Mouse (Mus musculus) common myeloid progenitor, adult 5-6 weeks (primary cell): Measurements from ENCODE around the gene Haghl. TPM values are rescaled to one million over a fixed set of nuclear protein-coding genes. Genes with fewer than 3 reads are reported as not detected.
A peak's percentile ranks its signal among the peaks of the same experiment; 100 is the strongest.

Experiments
- ATAC-seq: replicated peaks from 2 replicates; pipeline ENCODE4 v1.8.0; 2016; ENCODE audit warnings: low read depth, mild to moderate bottlenecking, moderate TSS enrichment, inconsistent platforms; ENCODE audit not compliant: poor library complexity, severe bottlenecking
- total RNA-seq: library from RNA; stranded (forward); fragments of 200-1000, 187-1606 nt; gene quantifications from 2 replicates; pipeline ENCODE4 v1.2.3, GENCODE M21; 2017

Gene Haghl
- total RNA-seq, result 13.6 and 28.4 TPM in 2 replicates

DNA sequence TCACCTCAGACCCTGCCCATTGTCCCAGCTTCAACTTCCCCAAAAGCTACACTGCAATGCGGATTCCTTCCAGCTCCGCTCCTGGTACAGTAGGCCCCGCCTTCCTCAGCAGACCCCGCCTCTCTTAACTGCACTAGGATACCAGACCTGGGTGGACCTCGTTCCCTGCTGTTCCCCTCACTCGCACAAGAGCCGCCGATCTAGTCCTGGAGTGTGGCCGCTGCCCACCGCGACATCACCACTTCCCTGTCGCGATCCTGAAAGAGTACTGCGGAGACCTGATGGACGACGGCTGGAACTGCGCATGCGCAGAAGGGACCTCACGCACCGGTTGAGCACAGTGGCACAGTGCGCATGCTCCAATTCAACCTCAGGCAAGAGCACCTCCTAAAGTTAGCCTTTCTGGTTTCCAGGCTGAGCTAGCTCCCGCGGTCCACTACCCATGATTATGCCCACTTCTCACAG lies at the start of gene Haghl:
Haghl (minus strand) TSS at position 393 of the 465 bp plus-strand sequence.
- ATAC-seq, result peak; percentile 91

DNA sequence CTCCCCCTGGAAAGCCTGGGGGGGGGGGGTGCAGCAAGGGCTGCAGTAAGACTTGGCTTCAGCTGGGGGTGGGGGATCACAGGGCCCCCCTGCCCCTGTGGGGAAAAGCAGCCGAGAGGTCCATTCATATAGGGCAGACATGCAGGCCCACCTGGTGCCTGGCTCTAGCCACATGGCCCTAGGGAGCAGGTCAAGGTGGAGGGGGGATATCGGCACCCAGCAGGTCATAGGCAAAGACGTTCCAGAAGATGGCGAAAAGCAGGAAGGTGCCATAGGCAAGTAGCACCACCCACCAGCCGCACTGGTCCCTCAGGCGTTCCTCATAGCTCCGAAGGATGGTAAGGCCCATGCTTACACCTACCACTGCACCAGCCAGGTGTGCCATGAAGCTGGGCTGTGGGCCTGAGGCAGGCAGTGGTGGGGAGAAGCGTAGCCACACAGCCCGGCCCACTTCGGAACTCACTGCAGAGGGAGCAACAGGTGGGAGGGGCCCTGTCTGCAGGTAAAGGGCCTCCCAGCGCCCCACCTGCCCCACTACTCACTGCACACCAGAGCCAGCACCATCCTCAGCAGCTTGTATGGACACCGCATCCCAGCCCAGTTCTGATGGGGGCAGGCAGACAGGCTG lies 49.2 kb upstream of the Haghl start:
- no peak for ATAC-seq

DNA sequence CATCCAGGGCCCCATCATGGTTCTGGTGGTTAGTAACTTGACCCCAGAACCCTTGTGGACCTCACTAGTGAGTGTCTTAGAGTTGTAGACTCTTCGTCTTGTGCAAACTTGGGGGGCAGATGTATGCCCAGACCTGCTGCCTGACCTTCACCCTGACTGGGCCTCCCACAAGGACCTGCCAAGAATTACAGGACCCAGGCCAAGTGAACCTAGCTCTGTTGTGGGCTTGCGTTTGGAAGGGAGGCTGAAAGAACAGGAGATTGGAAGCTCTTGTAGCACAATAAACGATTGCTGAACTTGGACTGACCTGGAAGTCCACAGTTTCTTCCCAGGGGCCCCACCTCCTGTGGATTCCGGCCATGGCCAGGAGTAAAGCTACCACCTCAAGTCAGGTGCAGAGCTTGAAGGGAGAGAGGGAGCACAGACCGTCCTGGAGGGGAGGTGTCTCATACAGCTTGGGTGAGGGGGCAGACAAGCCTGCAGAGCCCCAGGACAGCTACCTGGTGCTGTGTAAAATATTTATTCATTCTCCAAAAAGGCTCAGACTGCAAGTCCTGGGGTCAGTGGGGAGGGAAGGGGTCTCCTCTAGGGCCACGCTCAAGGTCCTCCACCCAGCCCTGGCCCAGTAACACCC lies 48.6 kb upstream of the Haghl start:
- no peak for ATAC-seq

DNA sequence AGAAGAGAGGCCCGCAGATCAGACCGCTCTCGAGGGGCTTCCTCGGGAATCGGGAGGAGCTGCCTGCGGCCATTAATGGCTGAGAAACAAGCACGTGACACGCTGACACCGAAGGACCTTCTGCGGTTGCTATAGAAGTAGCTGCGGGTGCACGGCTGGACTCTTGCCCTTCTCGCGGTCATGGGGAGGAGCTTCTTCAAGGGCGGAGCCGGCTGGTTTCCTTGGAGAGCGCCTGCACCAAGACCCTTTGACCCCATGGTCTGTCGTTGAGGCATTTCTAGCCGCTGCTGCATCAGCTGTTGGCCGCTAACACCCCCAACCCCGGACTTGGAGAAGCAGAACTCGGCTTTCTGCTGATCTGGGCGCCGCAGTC lies 47.8 kb upstream of the Haghl start, which contains the start of gene Stub1:
Stub1 (minus strand) TSS at position 114 of the 373 bp plus-strand sequence.
- peak; percentile 36 for ATAC-seq

DNA sequence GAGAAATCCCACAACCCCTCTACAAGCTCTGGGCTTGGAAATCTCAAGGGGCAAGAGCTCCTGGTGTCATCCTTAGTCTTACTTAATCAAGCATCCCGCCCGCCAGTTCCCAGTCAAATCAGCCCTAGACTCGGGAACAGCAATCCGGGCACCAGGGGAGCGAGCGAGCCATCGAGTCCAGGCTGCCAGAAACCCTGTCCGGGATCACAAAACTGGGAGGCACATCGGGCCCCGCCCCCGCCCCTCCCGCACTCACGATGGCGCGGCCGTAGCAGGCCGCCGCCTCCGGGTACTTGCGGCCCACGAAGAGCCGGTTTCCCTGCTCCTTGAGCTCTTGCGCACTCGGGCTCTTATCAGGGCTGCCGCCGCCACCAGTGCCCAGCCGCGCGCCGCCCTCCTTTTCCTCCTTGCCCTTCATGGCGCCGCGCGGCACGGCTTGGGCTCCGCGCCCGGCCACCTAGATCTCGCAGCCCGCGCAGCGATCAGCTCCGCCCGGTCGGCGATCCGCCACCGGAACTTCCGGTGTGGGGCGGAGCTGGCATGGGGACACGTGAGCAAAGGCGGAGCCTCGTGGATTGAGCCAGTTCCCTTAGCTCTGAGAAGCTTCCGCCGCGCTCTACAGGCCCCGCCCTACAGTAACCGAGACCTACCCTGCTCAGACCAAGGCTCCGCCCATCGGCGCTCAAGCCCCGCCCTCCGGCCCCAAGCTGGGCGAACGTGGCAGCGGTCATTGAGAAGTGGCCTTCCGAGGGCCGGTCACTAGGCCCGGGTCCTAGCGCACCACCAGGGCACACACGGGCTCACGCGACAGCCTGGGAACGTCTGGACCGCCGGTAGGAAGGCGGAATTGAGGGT lies 47.2 kb upstream of the Haghl start:
- peak; percentile 77 for ATAC-seq

DNA sequence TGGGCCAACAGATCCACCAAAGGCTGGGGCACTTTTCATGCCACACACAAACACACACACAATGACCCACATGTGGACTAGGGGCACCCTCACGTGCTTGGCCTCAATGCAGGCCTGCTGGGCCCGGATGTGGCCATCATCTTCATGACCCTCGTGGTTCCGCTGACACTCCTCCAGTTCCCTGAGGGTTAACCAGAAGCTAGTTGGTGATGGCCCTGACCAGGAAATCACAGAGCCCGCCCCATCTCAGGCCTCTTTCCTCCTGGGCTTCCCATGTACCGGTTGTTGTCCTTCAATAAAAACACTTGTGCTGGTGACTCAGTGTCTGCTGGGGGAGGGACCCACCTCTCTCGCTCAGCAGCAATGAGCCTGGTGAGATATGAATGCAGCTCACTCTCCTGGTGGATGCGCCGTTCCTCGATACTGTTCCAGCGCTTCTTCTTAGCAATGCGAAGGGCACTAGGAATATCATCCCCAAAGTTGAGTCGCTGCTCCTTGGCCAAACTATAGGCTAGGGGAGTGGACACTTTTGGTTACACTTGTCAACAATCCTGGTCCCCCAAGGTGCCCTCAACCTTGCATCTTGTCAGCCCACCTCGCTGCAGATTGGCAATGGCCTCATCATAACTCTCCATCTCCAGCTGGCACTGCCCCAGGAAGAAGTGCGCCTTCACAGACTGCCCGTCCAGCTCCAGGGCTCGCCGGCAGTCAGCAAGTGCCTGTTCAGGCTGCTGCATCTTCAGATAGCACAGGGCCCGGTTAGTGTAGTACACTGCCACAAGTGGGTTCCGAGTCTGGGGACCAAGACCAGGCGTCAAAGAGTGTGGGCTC lies 46.2 kb upstream of the Haghl start:
- ATAC-seq, result no peak

DNA sequence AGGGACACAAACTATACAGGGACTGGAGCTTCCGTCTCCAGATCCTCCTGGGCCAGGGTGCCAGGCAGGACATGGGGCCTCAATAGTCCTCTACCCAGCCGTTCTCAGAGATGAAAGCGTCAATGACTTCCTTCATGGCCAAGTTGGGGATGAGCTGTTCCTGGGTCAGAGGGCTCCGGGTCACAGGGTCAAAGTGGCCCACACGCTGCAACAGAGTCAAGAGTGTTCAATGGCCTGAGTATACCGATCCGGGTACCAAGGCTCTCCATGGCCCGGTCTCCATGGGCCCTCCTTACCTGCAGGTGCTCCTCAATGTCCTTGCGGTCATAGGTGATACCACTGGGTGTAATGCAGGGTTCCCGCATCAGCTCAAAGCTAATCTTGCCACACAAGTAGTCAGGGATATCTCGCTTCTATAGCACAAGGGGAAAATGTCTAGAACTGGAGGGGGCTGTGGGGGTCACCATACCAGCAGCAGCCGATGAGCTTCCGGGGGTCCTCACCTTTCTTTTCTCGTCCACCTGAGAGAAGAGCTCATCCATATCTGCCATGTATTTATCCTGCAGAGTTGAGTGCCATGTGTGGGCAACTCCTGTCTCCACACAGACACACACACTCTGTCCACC lies 45.4 kb upstream of the Haghl start:
- ATAC-seq, result no peak

DNA sequence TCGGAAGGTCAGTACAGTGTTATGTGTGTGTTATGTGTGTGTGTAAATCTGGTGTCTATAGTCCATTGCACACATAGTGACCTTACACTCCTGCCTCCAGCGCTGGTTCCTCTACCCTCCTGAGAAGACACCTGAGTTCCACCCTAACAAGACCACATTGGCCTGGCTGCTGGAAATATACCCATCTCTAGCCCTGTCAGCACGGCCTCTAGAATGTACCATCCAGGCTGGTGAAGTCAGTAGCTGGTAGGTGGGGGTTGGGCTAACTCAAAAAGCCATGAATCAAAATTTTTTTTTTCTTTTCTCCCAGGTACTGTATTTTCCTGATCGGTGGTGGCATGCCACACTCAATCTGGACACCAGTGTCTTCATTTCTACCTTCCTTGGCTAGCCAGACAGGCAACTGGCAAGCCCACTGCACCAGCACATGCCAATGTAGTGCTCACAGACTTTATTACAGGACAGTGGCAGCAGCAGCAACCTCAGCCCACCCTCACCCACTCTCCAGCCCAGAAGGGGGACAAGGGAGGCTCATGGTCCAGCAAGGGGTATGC lies 44.8 kb upstream of the Haghl start:
- ATAC-seq, result no peak

DNA sequence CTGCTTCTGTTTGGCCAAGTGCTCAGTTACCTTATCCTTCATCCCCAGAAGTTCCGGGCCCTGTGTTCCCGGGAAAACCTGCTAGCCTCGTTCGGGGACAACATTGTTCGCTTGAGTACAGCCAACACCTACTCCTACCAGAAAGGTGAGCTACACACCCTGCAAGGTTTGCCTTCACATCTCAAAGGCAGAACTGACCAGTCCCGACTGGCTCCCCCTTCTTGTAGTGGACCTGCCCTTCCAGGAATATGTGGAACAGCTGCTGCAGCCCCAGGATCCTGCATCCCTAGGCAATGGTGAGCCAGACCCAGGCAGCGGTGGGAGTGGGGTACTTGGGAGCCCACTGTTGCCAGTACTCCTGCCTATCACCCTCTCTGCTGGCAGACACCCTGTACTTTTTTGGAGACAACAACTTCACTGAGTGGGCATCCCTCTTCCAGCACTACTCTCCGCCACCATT lies 44.1 kb upstream of the Haghl start:
- ATAC-seq, result no peak

DNA sequence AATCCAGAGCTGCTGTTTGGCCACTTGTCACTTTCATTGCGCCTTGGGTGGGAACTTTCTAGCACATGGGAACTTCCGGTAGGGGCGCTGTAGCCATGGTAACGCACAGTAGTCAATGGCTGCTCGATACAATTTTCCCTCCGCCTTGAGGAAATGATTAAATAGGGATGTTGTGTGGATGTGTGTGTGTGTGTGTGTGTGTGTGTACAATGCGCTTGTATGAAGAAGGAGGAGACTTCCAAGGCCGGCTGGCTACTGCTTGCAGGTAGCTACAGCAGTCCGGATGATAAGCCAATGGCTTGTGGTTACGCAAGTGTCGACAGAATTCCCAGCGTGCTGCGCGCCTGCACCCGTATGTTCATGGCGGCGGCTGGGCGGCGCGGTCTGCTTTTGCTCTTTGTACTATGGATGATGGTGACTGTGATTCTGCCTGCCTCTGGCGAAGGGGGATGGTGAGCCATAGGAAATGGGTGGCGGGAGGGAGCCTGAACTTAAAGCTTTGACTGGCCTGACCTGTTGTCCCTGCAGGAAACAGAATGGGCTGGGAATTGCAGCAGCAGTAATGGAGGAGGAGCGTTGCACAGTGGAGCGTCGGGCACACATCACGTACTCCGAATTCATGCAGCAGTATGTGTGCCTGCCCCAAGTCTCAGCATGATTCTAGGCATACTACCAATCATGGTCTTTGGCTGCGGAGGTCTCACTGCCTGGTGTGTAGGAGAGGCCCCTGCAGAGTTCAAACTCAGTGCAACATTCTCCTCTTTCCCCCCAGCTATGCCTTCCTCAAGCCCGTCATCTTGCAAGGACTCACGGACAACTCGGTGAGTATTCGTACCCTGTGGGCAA lies 43.5 kb upstream of the Haghl start, which contains the start of gene Jmjd8:
Jmjd8 (plus strand) TSS at position 156 of the 846 bp plus-strand sequence.
- ATAC-seq, result peak; percentile 43

DNA sequence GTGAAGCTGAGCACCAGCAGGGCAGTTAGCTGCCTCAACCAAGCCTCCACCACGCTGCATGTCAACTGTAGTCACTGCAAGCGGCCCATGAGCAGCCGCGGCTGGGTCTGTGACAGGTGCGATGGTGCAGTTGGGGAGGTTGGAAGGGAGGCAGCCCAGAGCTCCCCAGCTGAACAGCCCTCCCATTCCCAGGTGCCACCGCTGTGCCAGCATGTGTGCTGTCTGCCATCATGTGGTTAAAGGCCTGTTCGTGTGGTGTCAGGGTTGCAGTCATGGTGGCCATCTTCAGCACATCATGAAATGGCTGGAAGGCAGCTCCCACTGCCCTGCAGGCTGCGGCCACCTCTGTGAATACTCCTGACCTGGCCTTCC lies 42.7 kb upstream of the Haghl start:
- ATAC-seq, result no peak

DNA sequence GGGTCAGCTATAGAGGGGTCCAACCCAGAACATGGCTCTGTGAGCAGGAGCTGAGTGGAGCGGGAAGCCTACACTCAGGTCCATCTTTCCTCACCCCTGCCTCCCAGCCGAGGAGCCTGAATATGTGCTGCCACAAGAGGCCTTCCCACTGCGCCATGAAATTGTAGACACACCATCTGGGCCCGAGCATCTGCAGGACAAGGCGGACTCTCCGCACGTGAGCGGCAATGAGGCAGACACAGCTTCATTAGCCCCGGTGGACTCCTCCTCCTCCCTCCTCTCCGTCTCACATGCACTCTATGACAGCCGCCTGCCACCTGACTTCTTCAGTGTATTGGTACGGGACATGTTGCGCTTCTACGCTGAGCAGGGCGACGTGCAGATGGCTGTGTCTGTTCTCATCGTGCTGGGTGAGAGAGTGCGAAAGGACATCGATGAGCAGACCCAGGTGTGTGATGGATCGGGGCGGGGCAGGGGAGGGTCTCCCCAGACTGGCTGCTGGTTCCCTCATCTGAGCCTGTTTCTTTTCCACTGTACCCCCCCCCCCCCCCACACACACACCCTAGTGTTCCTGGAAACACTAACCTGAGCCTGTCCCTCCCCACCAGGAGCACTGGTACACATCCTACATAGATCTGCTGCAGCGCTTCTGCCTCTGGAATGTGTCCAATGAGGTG lies 42.2 kb upstream of the Haghl start:
- no peak for ATAC-seq

DNA sequence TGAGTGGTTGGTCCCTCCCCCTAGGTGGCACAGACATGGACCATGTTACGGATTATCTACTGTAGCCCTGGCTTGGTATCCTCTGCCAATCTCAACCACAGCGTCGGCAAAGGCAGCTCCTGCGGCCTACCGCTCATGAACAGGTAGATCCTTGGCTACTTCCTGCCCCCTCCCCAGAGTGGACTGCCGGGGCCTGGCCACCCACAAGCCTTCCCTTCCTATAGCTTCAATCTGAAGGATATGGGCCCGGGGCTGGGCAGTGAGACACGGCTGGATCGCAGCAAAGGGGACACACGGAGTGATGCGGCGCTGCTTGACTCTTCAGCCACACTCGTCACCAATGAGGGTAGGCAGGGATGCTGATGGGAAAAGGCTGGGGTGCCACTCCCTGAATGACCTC lies 41.5 kb upstream of the Haghl start:
- no peak for ATAC-seq

DNA sequence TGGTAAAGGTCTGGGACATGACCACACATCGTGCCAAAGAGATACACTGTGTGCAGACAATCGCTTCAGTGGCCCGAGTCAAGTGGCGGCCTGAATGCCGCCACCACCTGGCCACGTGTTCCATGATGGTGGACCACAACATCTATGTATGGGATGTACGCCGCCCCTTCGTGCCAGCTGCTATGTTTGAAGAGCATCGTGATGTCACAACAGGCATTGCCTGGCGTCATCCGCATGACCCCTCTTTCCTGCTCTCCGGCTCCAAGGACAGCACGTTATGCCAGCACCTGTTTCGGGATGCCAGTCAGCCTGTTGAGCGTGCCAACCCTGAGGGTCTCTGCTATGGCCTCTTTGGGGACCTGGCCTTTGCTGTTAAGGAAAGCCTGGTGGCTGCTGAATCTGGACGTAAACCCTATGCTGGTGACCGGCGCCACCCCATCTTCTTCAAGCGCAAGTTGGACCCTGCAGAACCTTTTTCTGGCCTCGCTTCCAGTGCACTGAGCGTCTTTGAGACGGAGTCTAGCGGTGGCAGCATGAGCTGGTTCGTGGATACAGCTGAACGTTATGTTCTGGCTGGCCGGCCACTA lies 40.6 kb upstream of the Haghl start:
- ATAC-seq, result no peak

DNA sequence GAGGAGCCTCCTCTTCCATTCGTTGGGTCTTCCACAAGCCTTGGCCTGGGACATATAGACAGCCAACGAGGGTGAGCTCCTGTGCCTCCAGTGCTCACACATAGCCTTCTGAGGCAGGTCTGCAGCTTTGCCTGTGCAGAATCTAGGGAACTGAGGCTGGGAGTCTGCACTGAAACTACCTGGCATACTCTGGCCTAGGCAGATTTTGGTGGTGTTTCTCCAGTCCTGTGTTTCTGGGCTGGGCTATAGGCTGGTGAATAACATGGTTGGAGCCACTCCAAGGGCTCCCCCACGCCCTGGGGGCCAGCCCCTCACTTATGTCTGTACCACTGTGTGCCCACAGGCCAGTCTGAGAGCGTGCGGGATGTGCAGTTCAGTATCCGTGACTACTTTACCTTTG lies 39.8 kb upstream of the Haghl start:
- ATAC-seq, result no peak

DNA sequence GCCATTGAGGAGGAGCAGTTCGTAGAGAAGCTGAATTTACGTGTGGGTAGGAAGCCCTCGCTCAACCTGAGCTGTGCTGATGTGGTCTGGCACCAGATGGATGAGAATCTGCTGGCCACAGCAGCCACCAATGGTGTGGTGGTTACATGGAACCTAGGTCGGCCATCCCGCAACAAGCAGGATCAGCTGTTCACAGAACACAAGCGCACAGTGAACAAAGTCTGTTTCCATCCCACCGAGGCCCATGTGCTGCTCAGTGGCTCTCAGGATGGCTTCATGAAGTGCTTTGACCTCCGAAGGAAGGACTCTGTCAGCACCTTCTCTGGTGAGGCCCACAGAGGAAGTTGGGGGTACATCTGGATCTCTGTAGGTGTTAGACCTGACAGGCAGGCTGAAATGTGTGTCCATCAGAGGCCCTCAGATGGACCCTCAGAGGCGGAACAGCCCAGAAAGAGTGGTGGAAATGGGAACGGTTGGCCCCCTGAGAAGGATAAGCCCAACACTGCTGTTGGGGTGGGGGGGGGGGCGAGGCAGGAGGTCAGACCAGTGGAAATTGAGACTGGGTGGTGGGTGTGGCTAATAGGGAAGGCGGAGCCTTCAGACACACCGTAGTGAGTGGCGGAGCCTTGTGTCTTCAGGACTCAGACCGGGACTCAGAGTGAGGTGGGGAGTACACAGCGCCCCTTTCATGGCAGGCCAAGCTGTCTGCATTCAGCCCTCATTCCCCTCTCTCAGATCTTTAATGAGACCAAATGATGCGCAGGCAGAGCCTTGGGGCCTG lies 39.1 kb upstream of the Haghl start:
- ATAC-seq, result no peak

DNA sequence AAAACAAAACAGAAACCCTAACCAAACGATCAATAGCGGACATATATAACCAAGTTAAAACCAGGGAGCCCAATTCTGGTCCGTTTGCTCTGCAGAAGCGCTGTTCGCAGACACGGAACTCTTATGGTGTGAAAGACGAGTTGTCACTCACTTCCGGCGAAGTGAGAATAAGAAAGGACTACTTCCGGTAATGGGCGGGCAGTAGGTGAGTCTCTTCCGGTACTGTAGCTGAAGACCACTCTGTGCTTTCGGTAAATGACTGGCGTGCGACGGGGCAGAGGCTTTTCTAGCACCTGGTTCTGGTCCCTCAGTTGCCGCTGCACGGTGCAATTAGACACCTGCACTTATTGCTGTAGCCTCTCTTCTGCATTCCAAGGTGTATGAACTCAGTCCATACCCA lies 38.0 kb upstream of the Haghl start, which contains the start of gene Wdr24:
Wdr24 (plus strand) TSS at position 176 of the 400 bp plus-strand sequence.
- peak; percentile 85 for ATAC-seq
